Mouse (Mus musculus) ES-Bruce4 (cell line): Measurements from ENCODE around the gene Zfp202.

ENCODE experiments used
- CTCF ChIP-seq: IDR thresholded peaks from one replicate; pipeline ENCODE4 v1.8.1; 2011; ENCODE audit warnings: low read depth, low read length
- POLR2A ChIP-seq: IDR thresholded peaks from one replicate; pipeline ENCODE4 v1.8.1; 2011; ENCODE audit warnings: low read length; ENCODE audit not compliant: insufficient read depth

- TF ChIP-seq CTCF = no peak
- peak; percentile 14 for TF ChIP-seq POLR2A
Measured at GRCm38 (mm10) chr9:40239749-40240148, 47.6 kb downstream of the Zfp202 start.
